Mouse (Mus musculus): ENCODE data around the gene Uvrag. TPM values are rescaled to one million over a fixed set of nuclear protein-coding genes. Genes with fewer than 3 reads are reported as not detected.
A peak's percentile ranks its signal among the peaks of the same experiment; 100 is the strongest.

Gene Uvrag
- polyA plus RNA-seq, 2 experiments, result 9.8 to 16.2 TPM

GRCm38 (mm10) chr7:98924380-98924869 lies 216.5 kb downstream of the Uvrag start:
- Histone ChIP-seq H3K27ac (replicated peaks; ENCODE audit: low read depth, low read length) (no peak overlapping the region), H3K27me3 (ENCODE audit: control insufficient read depth, insufficient read depth, low read length) (no peaks in the 10 kb centered on the region), H3K9me3 (ENCODE audit: control insufficient read depth, low read length) (no peaks in the 10 kb centered on the region), H3K9ac (ENCODE audit: low read depth, low read length, severe bottlenecking) (no peak overlapping the region), H3K4me3 (replicated peaks; ENCODE audit: low read length) (no peak overlapping the region), H3K4me2 (replicated peaks; ENCODE audit: low read depth, low read length, severe bottlenecking) (no peak overlapping the region), H3K4me1 (ENCODE audit: control insufficient read depth, insufficient read depth, low read length) (peaks cover 16% of the 10 kb centered on the region), H3K36me3 (ENCODE audit: control insufficient read depth, insufficient read depth, low read length) (no peaks in the 10 kb centered on the region)
- 44% methylated on average over 18 of the region's 18 CpGs for WGBS
- ATAC-seq (ENCODE audit: low FRiP score, low read depth), result no peak
- no peak for TF ChIP-seq POLR2A (IDR thresholded peaks at IDR 0.05; ENCODE audit: borderline replicate concordance, extremely low read depth, insufficient read depth, insufficient read length)
- peak; percentile 40 for DNase-seq (ENCODE audit: low spot score)

- ATAC-seq (ENCODE audit: low FRiP score, low read depth) (no peak), DNase-seq (ENCODE audit: low spot score) (no peak)
- H3K9me3 ChIP-seq (ENCODE audit: control insufficient read depth, low read length), result no peaks in the 10 kb centered on the region
- H3K27me3 ChIP-seq (ENCODE audit: control insufficient read depth, insufficient read depth, low read length), result no peaks in the 10 kb centered on the region
- H3K27ac ChIP-seq (replicated peaks; ENCODE audit: low read depth, low read length), result no peak overlapping the region
- no peak overlapping the region for H3K4me2 ChIP-seq (replicated peaks; ENCODE audit: low read depth, low read length, severe bottlenecking)
- no peaks in the 10 kb centered on the region for H3K36me3 ChIP-seq (ENCODE audit: control insufficient read depth, insufficient read depth, low read length)
- WGBS, result 90% methylated on average over 5 of the region's 5 CpGs
- H3K9ac ChIP-seq (ENCODE audit: low read depth, low read length, severe bottlenecking), result no peak overlapping the region
- peaks cover 14% of the 10 kb centered on the region for H3K4me1 ChIP-seq (ENCODE audit: control insufficient read depth, insufficient read depth, low read length)
- TF ChIP-seq POLR2A (IDR thresholded peaks at IDR 0.05; ENCODE audit: borderline replicate concordance, extremely low read depth, insufficient read depth, insufficient read length), result no peak
- no peak overlapping the region for H3K4me3 ChIP-seq (replicated peaks; ENCODE audit: low read length)
These were observed 218.0 kb downstream of the Uvrag start for GRCm38 (mm10) chr7:98922984-98923383.

GRCm38 (mm10) chr7:98917407-98917806 lies 223.5 kb downstream of the Uvrag start:
- Histone ChIP-seq H3K27ac (replicated peaks; ENCODE audit: low read depth, low read length) (no peak overlapping the region), H3K4me3 (replicated peaks; ENCODE audit: low read length) (no peak overlapping the region), H3K27me3 (ENCODE audit: control insufficient read depth, insufficient read depth, low read length) (no peaks in the 10 kb centered on the region), H3K4me2 (replicated peaks; ENCODE audit: low read depth, low read length, severe bottlenecking) (no peak overlapping the region), H3K9ac (ENCODE audit: low read depth, low read length, severe bottlenecking) (no peak overlapping the region), H3K36me3 (ENCODE audit: control insufficient read depth, insufficient read depth, low read length) (no peaks in the 10 kb centered on the region), H3K4me1 (ENCODE audit: control insufficient read depth, insufficient read depth, low read length) (peaks cover 5% of the 10 kb centered on the region; the same call in 1 of the 2 replicates), H3K9me3 (ENCODE audit: control insufficient read depth, low read length) (no peaks in the 10 kb centered on the region)
- 81% methylated on average over 5 of the region's 5 CpGs for WGBS
- DNase-seq (ENCODE audit: low spot score) (no peak), ATAC-seq (ENCODE audit: low FRiP score, low read depth) (no peak)
- TF ChIP-seq POLR2A (IDR thresholded peaks at IDR 0.05; ENCODE audit: borderline replicate concordance, extremely low read depth, insufficient read depth, insufficient read length), result no peak

DNA sequence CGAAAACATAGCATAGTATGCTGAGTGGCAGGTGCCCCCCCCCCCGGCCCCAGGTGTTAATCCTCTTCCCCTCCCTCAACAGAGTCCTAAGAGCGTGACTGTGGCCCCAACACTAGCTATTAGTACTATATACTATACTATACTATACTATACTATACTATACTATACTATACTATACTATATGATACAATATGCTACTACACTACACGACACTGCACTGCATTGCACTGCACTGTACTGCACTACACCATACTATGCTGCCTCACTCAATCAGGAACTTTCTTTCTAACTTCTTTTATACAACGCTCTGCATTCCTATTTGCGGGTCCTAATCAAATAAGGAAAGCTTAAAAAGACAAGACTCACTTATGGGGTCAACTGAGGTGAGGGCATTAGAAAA lies 224.4 kb downstream of the Uvrag start:
- DNase-seq (ENCODE audit: low spot score), result no peak
- Histone ChIP-seq H3K27ac (replicated peaks; ENCODE audit: low read depth, low read length) (no peak overlapping the region), H3K9ac (ENCODE audit: low read depth, low read length, severe bottlenecking) (no peak overlapping the region), H3K4me2 (replicated peaks; ENCODE audit: low read depth, low read length, severe bottlenecking) (no peak overlapping the region), H3K9me3 (ENCODE audit: control insufficient read depth, low read length) (no peaks in the 10 kb centered on the region), H3K4me3 (replicated peaks; ENCODE audit: low read length) (no peak overlapping the region), H3K36me3 (ENCODE audit: control insufficient read depth, insufficient read depth, low read length) (no peaks in the 10 kb centered on the region), H3K27me3 (ENCODE audit: control insufficient read depth, insufficient read depth, low read length) (no peaks in the 10 kb centered on the region), H3K4me1 (ENCODE audit: control insufficient read depth, insufficient read depth, low read length) (peaks cover 5% of the 10 kb centered on the region; the same call in 1 of the 2 replicates)
- WGBS, result 84% methylated on average over 6 of the region's 6 CpGs
- ATAC-seq (ENCODE audit: low FRiP score, low read depth), result no peak
- TF ChIP-seq POLR2A (IDR thresholded peaks at IDR 0.05; ENCODE audit: borderline replicate concordance, extremely low read depth, insufficient read depth, insufficient read length), result no peak

DNA sequence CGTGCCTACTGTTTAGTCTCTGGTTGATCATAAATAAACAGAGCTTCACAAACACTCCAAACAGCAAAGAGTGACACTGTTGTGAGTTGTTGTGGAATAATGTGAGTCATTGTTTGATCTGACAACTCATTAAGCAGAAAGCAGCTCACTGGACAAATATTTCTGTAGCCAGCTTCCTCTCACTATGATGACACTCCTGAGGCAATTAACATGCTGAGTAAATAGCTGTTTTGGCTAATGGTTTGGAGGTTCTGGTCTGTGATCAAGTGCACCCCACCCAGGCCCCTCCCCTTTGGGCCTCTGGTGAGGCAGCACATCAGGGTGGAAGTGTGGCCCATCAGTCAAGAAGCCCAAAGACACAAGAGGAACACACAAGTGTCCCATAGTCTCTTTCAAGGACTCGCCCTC lies 228.0 kb downstream of the Uvrag start:
- no peak for ATAC-seq (ENCODE audit: low FRiP score, low read depth)
- Histone ChIP-seq H3K36me3 (ENCODE audit: control insufficient read depth, insufficient read depth, low read length) (no peaks in the 10 kb centered on the region), H3K9me3 (ENCODE audit: control insufficient read depth, low read length) (no peaks in the 10 kb centered on the region), H3K27me3 (ENCODE audit: control insufficient read depth, insufficient read depth, low read length) (no peaks in the 10 kb centered on the region), H3K9ac (ENCODE audit: low read depth, low read length, severe bottlenecking) (no peak overlapping the region), H3K4me1 (ENCODE audit: control insufficient read depth, insufficient read depth, low read length) (peaks cover 24% of the 10 kb centered on the region), H3K4me2 (replicated peaks; ENCODE audit: low read depth, low read length, severe bottlenecking) (no peak overlapping the region), H3K27ac (replicated peaks; ENCODE audit: low read depth, low read length) (no peak overlapping the region), H3K4me3 (replicated peaks; ENCODE audit: low read length) (no peak overlapping the region)
- WGBS, result 78% methylated on average over 2 of the region's 2 CpGs
- no peak for DNase-seq (ENCODE audit: low spot score)
- TF ChIP-seq POLR2A (IDR thresholded peaks at IDR 0.05; ENCODE audit: borderline replicate concordance, extremely low read depth, insufficient read depth, insufficient read length), result no peak

DNA sequence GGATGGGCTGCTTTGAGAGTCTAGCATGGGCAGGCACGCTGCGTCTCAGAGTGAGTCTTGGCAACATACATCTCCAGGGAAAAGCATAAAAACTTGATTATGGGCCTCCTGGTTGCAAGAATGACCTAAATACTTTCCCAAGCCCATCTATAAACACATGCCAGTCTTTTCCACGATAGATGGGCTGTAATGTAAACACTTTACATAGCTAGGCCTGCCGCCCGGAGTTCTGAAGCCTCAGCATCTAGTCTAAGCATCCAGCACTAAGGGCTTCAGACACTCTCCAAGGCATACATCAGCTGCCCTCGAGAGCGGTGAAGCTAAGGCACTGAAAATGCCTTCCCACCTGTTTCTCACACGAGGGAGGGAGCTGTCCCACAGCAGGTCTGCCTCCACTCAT lies 229.7 kb downstream of the Uvrag start:
- Histone ChIP-seq H3K4me3 (replicated peaks; ENCODE audit: low read length) (no peak overlapping the region), H3K9ac (ENCODE audit: low read depth, low read length, severe bottlenecking) (no peak overlapping the region), H3K4me1 (ENCODE audit: control insufficient read depth, insufficient read depth, low read length) (peaks cover 19% of the 10 kb centered on the region), H3K9me3 (ENCODE audit: control insufficient read depth, low read length) (no peaks in the 10 kb centered on the region), H3K36me3 (ENCODE audit: control insufficient read depth, insufficient read depth, low read length) (no peaks in the 10 kb centered on the region), H3K4me2 (replicated peaks; ENCODE audit: low read depth, low read length, severe bottlenecking) (no peak overlapping the region), H3K27ac (replicated peaks; ENCODE audit: low read depth, low read length) (peak overlapping the region; percentile 26; the same call in 1 of the 2 replicates), H3K27me3 (ENCODE audit: control insufficient read depth, insufficient read depth, low read length) (peaks cover 4% of the 10 kb centered on the region; the same call in 1 of the 2 replicates)
- no peak for TF ChIP-seq POLR2A (IDR thresholded peaks at IDR 0.05; ENCODE audit: borderline replicate concordance, extremely low read depth, insufficient read depth, insufficient read length)
- 29% methylated on average over 8 of the region's 8 CpGs for WGBS
- DNase-seq (ENCODE audit: low spot score), result no peak
- ATAC-seq (ENCODE audit: low FRiP score, low read depth), result no peak
